Mouse (Mus musculus) layer of hippocampus, adult 9-10 months (tissue): ENCODE data around the gene Maml3.

Experiments
- DNase-seq: peaks from one replicate; pipeline ENCODE4 v3.0.0; 2022; ENCODE audit warnings: low spot score

Maml3 gene

DNA sequence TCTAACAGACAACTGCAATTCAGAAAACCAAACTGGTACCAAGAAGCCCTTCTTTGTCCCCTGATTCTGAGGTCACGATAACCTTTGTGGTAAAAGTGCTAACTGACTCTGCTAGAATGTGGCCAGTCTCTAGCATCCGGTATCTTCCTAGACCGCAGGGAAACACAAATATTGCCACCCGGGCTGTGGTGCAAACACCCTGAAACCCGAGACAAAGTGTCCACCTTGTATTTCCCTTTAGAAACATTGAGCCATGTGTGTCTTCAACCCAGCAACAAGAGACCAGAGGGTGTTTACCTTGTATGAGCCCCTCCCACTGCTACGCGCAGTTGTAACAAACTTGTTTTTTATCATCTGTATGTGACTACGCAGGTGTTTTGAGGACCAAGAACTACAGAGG, 359.7 kb downstream of the Maml3 start:
- DNase-seq, result no peak

DNA sequence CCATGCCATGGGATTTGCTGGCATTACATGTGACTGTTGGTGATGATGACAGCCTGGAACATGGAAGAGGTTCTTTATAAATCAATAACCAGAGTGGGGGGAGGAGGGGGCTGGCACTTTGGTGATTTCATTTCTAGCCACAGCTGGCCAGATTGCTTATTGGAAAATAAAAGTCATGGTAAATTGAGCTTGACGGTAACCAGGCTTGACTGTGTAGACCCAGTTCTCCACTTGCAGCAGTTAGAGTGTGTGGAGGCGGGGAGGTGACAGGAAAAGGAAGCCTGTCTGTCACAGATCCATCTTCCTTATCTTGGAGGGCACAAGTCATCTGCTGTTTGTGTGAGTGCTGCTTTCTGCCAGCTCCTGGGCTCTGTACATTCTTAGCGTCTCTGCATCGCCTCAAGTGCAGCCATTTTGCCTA, 360.5 kb downstream of the Maml3 start:
- DNase-seq, result no peak

DNA sequence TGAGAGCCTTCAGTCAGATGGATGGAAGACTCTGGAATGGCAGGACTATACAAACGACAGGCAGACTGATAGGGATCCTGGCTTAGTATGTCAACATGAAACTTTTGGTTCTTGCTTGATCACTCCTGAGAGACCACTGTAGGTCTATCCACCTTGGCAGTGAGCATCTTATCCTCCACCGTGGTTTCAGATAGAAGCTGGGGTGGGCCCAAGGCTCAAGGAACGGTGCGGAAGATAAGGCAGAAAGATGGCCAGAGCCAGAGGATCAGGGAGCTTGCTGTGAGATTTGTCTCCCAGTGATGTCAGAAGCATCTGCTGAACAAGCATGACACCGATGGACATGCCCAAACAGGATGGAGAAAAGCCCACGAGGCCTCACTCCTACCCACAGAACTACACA, 362.5 kb downstream of the Maml3 start:
- no peak for DNase-seq

GRCm38 (mm10) chr3:51741824-51742223, 363.1 kb downstream of the Maml3 start:
- no peak for DNase-seq

DNA sequence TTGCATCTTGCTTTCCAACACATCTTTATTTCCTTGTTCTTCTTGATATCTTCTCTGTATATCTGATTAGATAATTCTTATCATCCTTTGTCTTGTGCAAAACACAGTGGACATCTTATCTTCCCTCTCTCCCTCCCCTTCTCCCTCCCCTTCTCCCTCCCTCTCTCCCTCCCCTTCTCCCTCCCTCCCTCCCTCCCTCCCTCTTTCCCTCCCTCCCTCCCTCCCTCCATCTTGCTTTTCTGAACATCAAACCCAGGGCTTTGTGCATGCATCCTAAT, 365.1 kb downstream of the Maml3 start:
- no peak for DNase-seq

DNA sequence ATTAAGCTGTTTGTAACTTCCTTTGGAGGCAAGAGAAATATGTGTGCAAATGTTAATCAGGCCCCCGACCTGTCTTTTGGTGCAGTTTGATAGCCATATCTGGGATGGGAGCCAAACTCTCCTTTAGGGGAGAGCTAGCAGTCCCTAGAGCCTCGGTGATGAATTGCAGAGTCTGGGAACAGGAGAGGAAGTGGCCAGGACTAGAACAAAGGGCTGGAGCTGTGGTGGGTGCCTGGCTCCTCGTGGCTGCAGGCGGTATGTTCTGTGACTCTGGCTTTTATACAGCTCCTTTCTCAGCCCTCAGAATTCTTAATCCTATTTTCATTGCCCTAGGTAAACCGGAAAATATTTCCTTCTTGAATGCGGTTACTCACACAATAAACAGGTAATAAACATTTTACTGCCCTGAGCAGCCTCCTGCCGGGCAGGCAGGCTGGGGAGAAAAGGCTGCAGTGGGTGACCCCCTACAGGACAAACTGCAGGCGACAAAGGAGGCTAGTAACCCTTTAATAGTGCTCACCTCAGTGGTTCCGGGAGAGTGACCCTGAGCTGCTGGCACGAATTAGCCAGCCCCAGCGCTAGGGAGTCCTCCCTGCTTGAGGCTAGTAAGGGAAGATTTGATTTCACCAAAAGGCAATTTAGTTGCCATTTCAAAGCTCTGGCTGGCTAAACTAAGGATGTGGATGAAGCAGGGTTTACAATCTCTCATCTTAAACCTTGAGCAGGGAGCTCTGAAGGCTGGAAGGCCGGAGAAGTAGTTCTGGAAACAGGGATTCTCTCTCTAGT, 365.6 kb downstream of the Maml3 start:
- no peak for DNase-seq

DNA sequence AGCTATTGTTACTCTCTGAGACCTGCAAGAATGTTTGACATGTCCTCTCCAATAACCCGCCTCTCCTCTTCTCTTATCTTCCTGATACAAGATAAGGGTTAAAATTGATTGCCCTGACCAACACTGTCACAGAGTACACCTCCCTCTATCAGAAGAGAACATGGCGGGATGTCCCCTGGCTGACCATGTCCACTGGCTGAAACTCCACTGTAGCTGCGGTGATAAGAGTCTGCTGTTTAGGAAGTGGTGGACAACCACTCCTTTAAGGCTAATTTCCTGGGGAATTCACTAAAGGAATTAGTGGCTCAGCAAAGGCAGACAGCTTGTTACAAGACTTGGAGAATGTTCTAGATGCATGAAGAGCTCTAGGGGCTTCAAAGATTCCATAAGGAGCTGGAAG, 371.2 kb downstream of the Maml3 start:
- no peak for DNase-seq

DNA sequence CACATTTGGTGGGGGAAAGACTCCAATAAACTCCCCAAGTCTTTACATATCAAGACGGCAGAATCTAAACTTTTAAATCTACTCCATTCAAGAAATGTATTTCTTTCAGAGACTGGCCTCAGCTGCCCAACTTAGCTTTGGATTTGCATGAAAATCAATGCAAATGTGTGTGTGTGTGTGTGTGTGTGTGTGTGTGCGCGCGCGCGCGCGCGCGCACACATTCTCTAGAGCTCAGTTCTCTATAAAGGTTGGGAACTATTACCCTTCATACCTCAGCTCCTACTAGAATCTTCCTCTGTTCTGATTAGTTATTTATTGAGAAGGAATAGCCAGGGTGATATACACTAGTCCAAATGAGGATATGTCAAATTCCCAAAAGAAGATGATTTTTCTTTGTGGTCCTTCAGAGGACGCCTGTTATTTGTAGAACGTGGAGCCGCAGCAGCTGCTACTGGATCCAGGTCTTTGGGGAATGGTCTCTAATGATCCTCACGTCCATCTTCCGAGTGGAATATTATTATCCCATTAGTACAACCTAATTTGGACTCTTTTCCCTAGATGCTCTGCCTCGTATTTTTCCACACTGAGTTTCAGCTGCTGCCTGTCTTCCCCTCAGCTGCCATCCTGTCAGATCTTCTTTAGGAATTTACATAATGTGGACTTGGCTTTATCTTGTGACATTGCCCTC, 372.8 kb downstream of the Maml3 start:
- DNase-seq, result no peak

DNA sequence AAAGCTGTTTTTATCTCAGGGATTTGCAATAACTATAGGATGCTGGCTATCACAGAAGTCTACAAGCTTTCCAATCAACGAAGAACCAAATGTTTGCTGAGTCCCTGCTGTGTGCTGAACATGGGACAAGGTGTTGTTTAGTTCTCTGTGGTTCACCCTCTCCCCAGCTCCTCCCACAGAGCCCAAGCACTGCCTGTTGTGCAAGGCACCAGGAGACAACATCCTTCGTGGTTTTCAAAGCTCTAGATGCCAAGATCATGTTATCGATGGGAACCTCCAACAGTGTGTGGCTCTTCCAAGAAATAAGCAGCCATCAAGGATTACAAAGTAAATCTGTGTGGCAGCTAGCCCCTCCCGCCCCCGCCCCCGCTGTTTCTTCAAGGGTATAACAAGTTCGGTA, 374.2 kb downstream of the Maml3 start:
- no peak for DNase-seq

DNA sequence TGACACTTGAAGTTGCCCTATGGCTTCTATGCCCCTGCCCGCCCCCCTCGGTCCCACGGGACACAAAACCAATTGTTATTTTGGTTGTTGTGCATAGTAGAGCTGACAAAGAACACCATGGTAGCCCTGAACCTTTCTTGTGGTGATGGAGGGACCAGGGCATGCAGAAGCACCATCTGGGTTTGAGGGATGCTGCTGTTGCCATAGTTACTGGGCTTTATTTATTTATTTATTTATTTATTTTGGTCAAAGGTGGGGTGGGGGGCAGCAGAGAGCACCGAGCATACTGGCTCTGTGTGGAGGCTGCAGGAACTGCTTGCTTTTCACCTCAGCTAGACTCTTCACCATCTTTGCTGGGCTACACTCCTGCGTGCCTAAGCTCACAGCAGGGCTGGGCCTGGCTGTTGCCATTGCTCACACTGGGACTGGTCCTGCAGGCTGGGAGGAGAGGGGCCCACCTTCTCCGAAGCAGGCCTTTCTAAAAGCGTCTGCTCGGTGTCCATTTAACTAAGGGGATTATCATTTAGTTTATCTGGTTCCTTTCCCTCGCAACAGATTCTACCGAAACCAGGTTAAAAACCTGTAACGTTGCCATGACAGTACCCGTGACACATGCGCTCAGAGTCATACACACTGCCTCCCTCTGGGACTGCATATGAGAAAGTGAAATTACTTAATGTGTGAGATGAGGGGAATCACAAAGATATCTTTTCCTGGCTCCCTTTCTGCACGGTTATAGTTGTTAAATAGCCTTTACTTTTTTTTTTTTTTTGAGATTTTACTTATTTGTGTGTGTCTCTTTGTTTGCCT, 375.6 kb downstream of the Maml3 start:
- no peak for DNase-seq

- DNase-seq, result no peak
These were observed 376.4 kb downstream of the Maml3 start for GRCm38 (mm10) chr3:51728456-51728855.

GRCm38 (mm10) chr3:51727968-51728367, 376.9 kb downstream of the Maml3 start:
- no peak for DNase-seq

GRCm38 (mm10) chr3:51727487-51727886, 377.4 kb downstream of the Maml3 start:
- DNase-seq, result no peak

DNA sequence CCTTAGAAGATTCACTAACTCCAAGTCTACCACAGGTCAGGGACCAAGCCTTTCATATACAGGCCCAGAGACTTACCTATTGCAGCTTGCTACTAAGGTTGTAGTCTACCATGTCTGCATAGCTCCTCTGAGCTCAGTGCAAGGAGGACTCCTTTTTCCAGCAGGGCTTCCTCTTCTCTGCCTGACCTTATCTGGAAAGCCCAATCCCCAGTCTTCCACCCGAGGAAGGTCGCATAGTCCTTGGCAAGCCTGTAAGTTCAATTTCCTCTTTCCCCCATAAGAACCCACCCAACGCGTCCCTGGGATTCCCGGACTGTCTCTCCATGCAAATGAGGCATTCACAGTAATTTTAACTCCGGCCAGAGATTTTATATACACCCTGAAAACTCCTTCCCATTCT, 378.6 kb downstream of the Maml3 start:
- DNase-seq, result no peak

DNA sequence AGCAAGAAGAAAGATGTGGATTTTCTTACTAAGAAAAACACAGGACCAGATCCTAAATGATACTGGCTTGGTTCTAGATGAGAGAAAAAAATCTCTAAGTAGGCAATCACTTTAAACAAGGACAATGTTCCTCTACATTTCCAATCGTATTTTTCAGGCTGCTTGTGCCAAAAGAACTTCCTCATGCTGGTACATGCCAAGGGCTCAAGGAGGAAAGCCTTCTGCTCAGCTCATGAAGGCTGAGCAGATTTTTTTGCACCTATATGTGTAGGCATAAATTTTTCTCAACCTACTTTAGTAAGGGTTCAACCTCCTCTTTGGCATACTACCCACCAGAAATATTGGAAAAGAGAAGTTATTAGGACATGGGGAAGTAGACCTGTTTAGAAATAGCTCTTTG, 384.9 kb downstream of the Maml3 start:
- DNase-seq, result no peak

DNA sequence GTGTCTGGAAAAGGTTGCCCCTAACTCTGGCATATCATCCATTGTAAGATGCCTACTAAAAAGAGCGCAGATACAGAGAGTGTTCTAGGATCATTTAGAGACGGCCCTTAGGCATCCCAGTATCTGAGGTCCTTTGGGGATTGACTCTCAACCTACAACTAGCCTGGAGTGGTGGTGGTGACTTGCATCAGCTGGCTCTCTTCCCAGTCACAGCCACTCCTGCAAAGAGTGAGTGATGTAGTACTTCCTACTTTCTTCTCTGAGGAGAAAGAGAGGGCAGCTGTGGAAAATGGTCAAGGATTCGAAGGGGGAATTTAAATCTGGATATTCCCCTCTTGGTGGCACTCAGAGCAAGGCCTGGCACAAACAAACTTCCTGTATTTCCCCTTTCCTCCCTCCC, 385.5 kb downstream of the Maml3 start:
- DNase-seq, result no peak

DNA sequence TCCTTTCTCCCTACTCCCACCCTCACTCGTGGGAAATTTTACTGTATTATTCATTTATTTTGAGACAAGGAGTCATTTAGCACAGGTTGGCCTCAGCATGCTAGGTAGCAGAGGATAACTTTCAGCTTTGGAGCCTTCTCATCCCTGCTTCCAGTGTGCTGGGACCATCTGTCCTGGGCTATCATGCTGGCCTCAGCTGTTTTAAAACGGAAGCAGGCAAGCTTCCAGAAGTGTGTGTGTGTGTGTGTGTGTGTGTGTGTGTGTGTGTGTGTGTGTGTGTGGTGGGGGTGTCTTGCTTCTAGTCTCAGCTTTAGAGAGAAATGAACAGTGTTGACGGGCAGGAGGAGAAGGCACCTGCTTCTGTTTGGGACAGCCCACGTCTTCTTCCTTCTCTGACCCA, 387.0 kb downstream of the Maml3 start:
- DNase-seq, result no peak

GRCm38 (mm10) chr3:51717455-51717854, 387.4 kb downstream of the Maml3 start:
- DNase-seq, result no peak

DNA sequence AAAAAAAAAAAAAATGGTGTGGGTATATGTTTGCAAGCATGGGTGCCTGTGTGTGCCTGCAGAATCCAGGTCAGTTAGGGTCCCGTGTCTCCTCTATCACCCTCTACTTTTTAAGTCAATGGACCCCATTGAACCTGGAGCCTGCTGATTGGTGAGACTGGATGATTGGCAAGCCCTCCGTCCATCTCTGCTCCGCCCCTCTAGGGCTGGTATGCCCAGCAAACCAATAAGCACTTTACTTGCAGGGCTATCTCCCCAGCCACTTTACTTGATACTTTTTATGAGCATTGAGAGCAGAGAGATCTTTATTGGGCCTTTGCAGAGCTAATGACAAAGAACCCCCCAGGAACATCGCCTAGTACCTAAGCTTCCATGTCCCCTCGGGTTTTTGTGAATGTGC, 390.4 kb downstream of the Maml3 start:
- no peak for DNase-seq

DNA sequence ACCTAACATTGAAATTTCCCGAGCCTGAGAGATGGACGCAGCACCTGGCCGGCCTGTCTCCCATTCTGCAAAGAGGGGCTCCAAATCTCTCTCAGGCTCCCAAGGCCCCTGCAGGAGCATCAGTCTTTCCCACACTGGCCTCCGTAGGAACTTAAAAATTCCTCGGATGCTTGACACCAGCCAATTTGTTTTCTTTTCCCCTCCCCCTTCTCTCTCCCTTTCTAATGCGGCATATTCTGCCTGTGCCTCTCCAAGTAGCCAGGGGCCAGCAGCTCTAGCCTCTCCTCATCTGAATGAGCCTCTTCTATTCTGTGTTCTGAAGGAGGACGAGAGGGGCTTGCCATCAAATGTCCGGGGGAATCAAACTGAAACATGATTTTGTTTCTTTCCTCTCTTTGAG, 391.6 kb downstream of the Maml3 start:
- no peak for DNase-seq

GRCm38 (mm10) chr3:51712382-51712781, 392.5 kb downstream of the Maml3 start:
- DNase-seq, result no peak

DNA sequence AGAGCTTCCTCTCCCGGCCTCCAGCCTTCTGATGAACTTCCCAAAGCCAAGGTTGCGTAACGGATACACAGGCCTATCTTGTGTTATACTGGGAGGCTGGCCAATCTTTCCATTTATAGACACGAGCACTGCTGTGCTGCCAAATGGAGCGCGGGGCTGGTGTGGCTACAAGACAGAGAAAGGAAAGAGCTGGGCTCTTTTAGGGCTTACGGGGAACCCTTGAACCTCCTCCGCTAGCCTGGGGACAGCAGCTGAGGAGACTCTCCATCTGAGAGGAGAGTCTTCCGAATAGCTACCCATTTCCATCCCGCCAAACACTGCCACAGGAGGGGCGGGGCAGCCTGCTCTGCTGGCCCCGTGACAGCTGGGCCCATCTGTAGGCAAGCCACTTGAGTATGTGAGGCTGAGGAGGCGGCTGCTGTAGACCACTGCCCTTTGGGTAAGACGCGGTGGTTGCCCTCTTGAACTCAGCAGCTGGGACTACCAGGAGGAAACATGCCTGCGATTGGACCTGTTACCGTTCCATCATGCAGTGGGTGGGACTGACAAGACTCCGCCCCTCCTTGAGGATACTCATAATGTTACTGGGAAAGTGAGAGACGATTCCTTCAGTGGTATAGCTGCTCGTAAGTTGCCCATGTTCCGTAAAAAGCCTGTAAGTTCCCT, 396.0 kb downstream of the Maml3 start:
- peak; percentile 91 for DNase-seq

GRCm38 (mm10) chr3:51708375-51708745, 396.5 kb downstream of the Maml3 start:
- no peak for DNase-seq
